Mouse (Mus musculus) forebrain, embryonic 13.5 days (tissue): ENCODE results near the gene Tnp2. TPM values are rescaled to one million over a fixed set of nuclear protein-coding genes. Genes with fewer than 3 reads are reported as not detected.
"Not testable (repeated sequence)": the region's sequence is repeated elsewhere in the genome, so short reads cannot be mapped to it uniquely, and the experiment has no call there.

Experiments
- ATAC-seq: fragments of 200-750 bp; cut with Nextera tagmentation; 2 replicates; pipeline ENCODE4 v1.8.0; 2017
- H3K27ac ChIP-seq: fragments of 300-500 bp; sonication (generic); 2 replicates; pipeline ENCODE4 v1.5.1; 2015; ENCODE audit warnings: inconsistent platforms, mild to moderate bottlenecking, moderate library complexity
- H3K27me3 ChIP-seq: fragments of 300-500 bp; sonication (generic); 2 replicates; pipeline ENCODE4 v1.6.1; 2015; ENCODE audit warnings: mild to moderate bottlenecking, inconsistent platforms
- H3K36me3 ChIP-seq: fragments of 300-500 bp; sonication (generic); 2 replicates; pipeline ENCODE4 v1.6.1; 2015; ENCODE audit warnings: mild to moderate bottlenecking, inconsistent platforms; ENCODE audit not compliant: poor library complexity, severe bottlenecking
- H3K4me1 ChIP-seq: fragments of 300-500 bp; sonication (generic); 2 replicates; pipeline ENCODE4 v1.6.1; 2015; ENCODE audit warnings: inconsistent platforms
- H3K4me2 ChIP-seq: fragments of 300-500 bp; sonication (generic); 2 replicates; pipeline ENCODE4 v1.6.1; 2015; ENCODE audit warnings: inconsistent platforms, mild to moderate bottlenecking, moderate library complexity
- H3K4me3 ChIP-seq: fragments of 300-500 bp; sonication (generic); 2 replicates; pipeline ENCODE4 v1.5.1; 2015; ENCODE audit warnings: mild to moderate bottlenecking, inconsistent platforms
- H3K9ac ChIP-seq: fragments of 300-500 bp; sonication (generic); 2 replicates; pipeline ENCODE4 v1.6.1; 2015; ENCODE audit warnings: mild to moderate bottlenecking, inconsistent platforms
- H3K9me3 ChIP-seq: fragments of 300-500 bp; sonication (generic); replicated peaks from 2 replicates; pipeline ENCODE4 v1.6.1; 2016; ENCODE audit warnings: inconsistent platforms
- WGBS: fragments of 180-500 bp; shearing (Covaris S2); methylation state at CpG from one replicate; pipeline ENCODE4 v1.1.7; 2015; 5-methylcytosine and 5-hydroxymethylcytosine counted together
- polyA plus RNA-seq: library from polyadenylated mRNA; unstranded; fragments of >200 nt; fragmentation: Nextera tagmentation; extraction: Ambion mirVana; gene quantifications from 2 replicates; pipeline ENCODE4 v1.2.1, GENCODE M21; 2015

Tnp2 gene
- polyA plus RNA-seq, 1 experiment from 2014 or later: not detected

DNA sequence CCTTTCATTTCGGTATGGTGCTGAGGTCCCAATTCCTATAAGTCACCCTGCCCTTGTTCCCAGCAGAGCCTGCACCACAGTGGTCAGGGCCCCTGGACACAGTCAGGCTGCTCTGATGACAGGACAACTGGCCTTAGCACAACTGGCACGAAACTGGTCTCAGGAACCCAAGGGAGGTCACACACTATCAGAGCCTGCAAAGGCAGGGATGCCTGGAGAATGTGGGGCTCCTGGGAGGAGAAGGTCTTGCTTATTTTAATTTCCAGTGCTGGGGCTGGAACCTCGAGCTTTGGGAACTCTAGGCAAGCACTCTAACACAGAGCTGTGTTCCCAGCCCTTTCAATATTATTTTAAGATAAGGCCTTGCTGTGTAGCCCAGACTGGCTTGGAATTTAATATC is 31.5 kb upstream of the Tnp2 start:
- no peaks in the 10 kb centered on the region for H3K4me1 ChIP-seq
- no peaks in the 10 kb centered on the region for H3K27me3 ChIP-seq
- no peak overlapping the region for H3K4me2 ChIP-seq
- no peak for ATAC-seq
- no peaks in the 10 kb centered on the region for H3K9me3 ChIP-seq
- no peaks in the 10 kb centered on the region for H3K36me3 ChIP-seq
- 81% methylated on average over 3 of the region's 3 CpGs for WGBS
- no peak overlapping the region for H3K9ac ChIP-seq
- no peak overlapping the region for H3K4me3 ChIP-seq
- H3K27ac ChIP-seq: no peak overlapping the region

GRCm38 (mm10) chr16:10818579-10819135 is 30.2 kb upstream of the Tnp2 start:
- H3K9me3 ChIP-seq: no peaks in the 10 kb centered on the region
- no peak for ATAC-seq
- no peaks in the 10 kb centered on the region for H3K27me3 ChIP-seq
- H3K4me2 ChIP-seq: no peak overlapping the region
- H3K4me1 ChIP-seq: no peaks in the 10 kb centered on the region
- 79% methylated on average over 4 of the region's 4 CpGs for WGBS
- no peak overlapping the region for H3K9ac ChIP-seq
- H3K36me3 ChIP-seq: no peaks in the 10 kb centered on the region
- no peak overlapping the region for H3K27ac ChIP-seq
- no peak overlapping the region for H3K4me3 ChIP-seq

GRCm38 (mm10) chr16:10814864-10815263 is 26.4 kb upstream of the Tnp2 start:
- no peak for ATAC-seq
- H3K9ac ChIP-seq: no peak overlapping the region
- no peaks in the 10 kb centered on the region for H3K36me3 ChIP-seq
- no peak overlapping the region for H3K4me3 ChIP-seq
- H3K27ac ChIP-seq: no peak overlapping the region
- 89% methylated on average over 4 of the region's 4 CpGs for WGBS
- H3K4me2 ChIP-seq: no peak overlapping the region
- no peaks in the 10 kb centered on the region for H3K27me3 ChIP-seq
- H3K4me1 ChIP-seq: no peaks in the 10 kb centered on the region
- H3K9me3 ChIP-seq: no peaks in the 10 kb centered on the region

DNA sequence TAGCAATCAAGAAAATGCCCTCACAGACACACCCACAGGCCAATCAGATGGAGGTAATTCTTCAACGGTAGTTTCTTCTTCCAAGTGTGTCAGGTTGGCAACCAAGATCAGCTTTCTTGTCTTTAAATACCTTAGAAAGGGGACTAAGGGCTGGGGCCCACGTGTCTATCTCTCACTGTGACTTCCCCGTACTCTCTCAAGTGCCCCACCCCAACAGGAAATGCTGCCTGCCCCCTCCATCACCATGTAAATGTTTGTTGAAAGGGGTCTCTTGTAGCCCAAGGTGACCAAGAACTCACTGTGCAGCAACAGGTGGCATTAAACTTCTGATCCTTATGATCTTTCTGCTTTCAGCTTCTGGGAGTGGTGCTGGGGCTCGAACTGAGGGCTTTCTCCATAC is 25.3 kb upstream of the Tnp2 start:
- no peak overlapping the region for H3K9ac ChIP-seq
- H3K4me3 ChIP-seq: no peak overlapping the region
- no peak overlapping the region for H3K4me2 ChIP-seq
- no peak for ATAC-seq
- H3K9me3 ChIP-seq: no peaks in the 10 kb centered on the region
- H3K4me1 ChIP-seq: no peaks in the 10 kb centered on the region
- no peaks in the 10 kb centered on the region for H3K36me3 ChIP-seq
- H3K27ac ChIP-seq: no peak overlapping the region
- 80% methylated on average over 4 of the region's 4 CpGs for WGBS
- no peaks in the 10 kb centered on the region for H3K27me3 ChIP-seq

- H3K27ac ChIP-seq: no peak within 1 kb of the TSS
- H3K36me3 ChIP-seq: no peaks in the 10 kb centered on the region
- no peak within 1 kb of the TSS for H3K4me2 ChIP-seq
- 98% methylated on average over 2 of the region's 2 CpGs for WGBS
- H3K27me3 ChIP-seq: no peaks in the 10 kb centered on the region
- H3K4me3 ChIP-seq: no peak within 1 kb of the TSS
- ATAC-seq: no peak
- no peaks in the 10 kb centered on the region for H3K9me3 ChIP-seq
- H3K4me1 ChIP-seq: no peaks in the 10 kb centered on the region
- H3K9ac ChIP-seq: no peak within 1 kb of the TSS
Observed at GRCm38 (mm10) chr16:10812865-10813371, 24.5 kb upstream of the Tnp2 start, which contains the start of gene Gm11172. Gene Gm11172 (plus strand): TSS chr16:10812915.

- no peak overlapping the region for H3K27ac ChIP-seq
- H3K4me2 ChIP-seq: no peak overlapping the region
- no peaks in the 10 kb centered on the region for H3K27me3 ChIP-seq
- no peak for ATAC-seq
- H3K9me3 ChIP-seq: no peaks in the 10 kb centered on the region
- H3K4me1 ChIP-seq: no peaks in the 10 kb centered on the region; the same call in 1 of the 2 replicates
- no peak overlapping the region for H3K9ac ChIP-seq
- no peaks in the 10 kb centered on the region for H3K36me3 ChIP-seq
- no peak overlapping the region for H3K4me3 ChIP-seq
- WGBS: 100% methylated on average over 1 of the region's 1 CpGs
Observed at GRCm38 (mm10) chr16:10810376-10810775, 21.9 kb upstream of the Tnp2 start.

DNA sequence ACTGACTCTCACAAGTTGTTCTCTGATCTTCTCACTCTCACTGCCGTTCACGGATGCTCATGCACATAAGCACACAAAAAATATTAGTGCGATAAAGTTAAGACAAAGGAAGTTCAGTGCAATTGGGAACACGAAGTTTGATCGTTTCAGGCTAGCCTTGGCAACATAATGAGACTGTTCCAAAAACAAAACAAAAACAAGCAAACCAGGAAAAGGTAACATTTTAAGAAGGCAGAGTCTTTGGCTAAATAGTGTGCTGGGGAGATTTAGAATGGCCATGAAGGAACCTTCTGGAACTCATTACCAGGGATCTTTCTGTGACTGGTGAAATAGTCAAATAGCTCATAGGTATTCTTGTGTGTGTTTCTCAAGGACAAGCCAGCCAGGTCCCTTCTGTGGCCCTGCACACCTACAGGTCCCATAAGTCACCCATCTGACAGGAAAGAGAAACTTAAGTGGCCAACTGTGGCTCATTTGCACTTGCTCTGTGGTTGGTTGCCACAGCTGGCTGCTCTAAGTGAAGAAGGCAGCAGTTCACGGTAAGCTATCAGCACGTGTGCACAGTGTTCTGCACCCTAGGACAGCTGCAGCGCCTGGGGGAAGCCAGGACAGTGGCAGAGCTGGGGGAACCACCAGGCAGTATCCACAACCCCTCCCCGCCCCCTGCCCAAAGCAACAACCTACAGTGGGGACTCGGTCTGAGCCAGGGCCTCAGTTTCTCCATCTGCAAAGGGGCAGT is 17.5 kb upstream of the Tnp2 start, which contains the start of gene Prm1:
TSS of gene Prm1 (minus strand) at position 51 of the 739 bp plus-strand sequence.
- WGBS: 84% methylated on average over 10 of the region's 10 CpGs

DNA sequence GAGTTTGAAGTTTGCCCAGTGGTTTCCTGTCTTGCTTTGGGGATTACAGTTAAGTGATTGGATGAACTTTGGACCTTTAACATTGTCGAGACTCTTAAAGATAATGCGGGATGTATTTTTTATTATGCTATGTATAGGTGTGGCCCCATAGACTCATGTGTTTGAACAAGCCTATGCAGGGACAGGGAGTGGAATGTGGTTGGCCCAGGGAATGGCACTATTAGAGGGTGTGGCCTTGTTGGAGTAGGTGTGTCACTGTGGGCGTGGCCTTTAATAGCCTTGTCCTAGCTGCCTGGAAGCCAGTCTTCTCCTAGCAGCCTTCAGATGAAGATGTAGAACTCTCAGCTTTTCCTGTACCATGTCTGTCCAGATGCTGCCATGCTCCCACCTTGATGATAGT is 14.0 kb upstream of the Tnp2 start:
- ATAC-seq, H3K27me3 ChIP-seq: not testable (repeated sequence)
- 83% methylated on average over 3 of the region's 3 CpGs for WGBS

More for the DNA sequence above, 17.5 kb upstream of the Tnp2 start, which contains the start of gene Prm1:
- no peaks in the 10 kb centered on the region for H3K27me3 ChIP-seq
- H3K27ac ChIP-seq: no peak within 1 kb of the TSS
- ATAC-seq: no peak
- H3K4me3 ChIP-seq: no peak within 1 kb of the TSS
- H3K9me3 ChIP-seq: no peaks in the 10 kb centered on the region
- no peak within 1 kb of the TSS for H3K4me2 ChIP-seq
- H3K9ac ChIP-seq: no peak within 1 kb of the TSS
- H3K36me3 ChIP-seq: no peaks in the 10 kb centered on the region
- no peaks in the 10 kb centered on the region; the same call in 1 of the 2 replicates for H3K4me1 ChIP-seq

GRCm38 (mm10) chr16:10796034-10796433 is 7.6 kb upstream of the Tnp2 start, which contains the start of gene Prm2:
Gene Prm2 (minus strand): TSS chr16:10796134.
- Histone ChIP-seq H3K4me2 (no peak within 1 kb of the TSS), H3K4me1 (no peaks in the 10 kb centered on the region), H3K9me3 (no peaks in the 10 kb centered on the region), H3K4me3 (no peak within 1 kb of the TSS), H3K9ac (no peak within 1 kb of the TSS), H3K27me3 (peaks cover 15% of the 10 kb centered on the region), H3K36me3 (no peaks in the 10 kb centered on the region), H3K27ac (no peak within 1 kb of the TSS)
- ATAC-seq: no peak
- WGBS: 80% methylated on average over 6 of the region's 6 CpGs

More for the DNA sequence above, 14.0 kb upstream of the Tnp2 start:
- not testable (repeated sequence) for H3K4me1 ChIP-seq, H3K9ac ChIP-seq, H3K4me3 ChIP-seq, H3K9me3 ChIP-seq, H3K27ac ChIP-seq, H3K4me2 ChIP-seq, H3K36me3 ChIP-seq

GRCm38 (mm10) chr16:10790702-10791101 is 2.2 kb upstream of the Tnp2 start, which contains the start of gene Prm3:
Gene Prm3 (minus strand): TSS chr16:10790914.
- no peak within 1 kb of the TSS for H3K9ac ChIP-seq
- H3K9me3 ChIP-seq: no peaks in the 10 kb centered on the region
- H3K36me3 ChIP-seq: no peaks in the 10 kb centered on the region
- WGBS: 72% methylated on average over 9 of the region's 9 CpGs
- no peak within 1 kb of the TSS for H3K4me3 ChIP-seq
- H3K4me1 ChIP-seq: 0 out of 2 replicates have a peak, but pooled peaks cover 5% of the 10 kb centered on the region
- no peaks in the 10 kb centered on the region for H3K27me3 ChIP-seq
- H3K4me2 ChIP-seq: no peak within 1 kb of the TSS
- no peak within 1 kb of the TSS for H3K27ac ChIP-seq
- ATAC-seq: no peak

- Histone ChIP-seq H3K36me3 (no peaks in the 10 kb centered on the region), H3K27ac (no peak overlapping the region), H3K9me3 (no peaks in the 10 kb centered on the region), H3K4me1 (peaks cover 15% of the 10 kb centered on the region), H3K4me2 (no peak overlapping the region), H3K4me3 (no peak overlapping the region), H3K9ac (no peak overlapping the region), H3K27me3 (peaks cover 10% of the 10 kb centered on the region)
- ATAC-seq: no peak
- 34% methylated on average over 4 of the region's 4 CpGs for WGBS
Observed at GRCm38 (mm10) chr16:10788866-10789265, 406 bp upstream of the Tnp2 start.

GRCm38 (mm10) chr16:10787548-10788058 is 857 bp downstream of the Tnp2 start:
- WGBS: 85% methylated on average over 7 of the region's 7 CpGs
- ATAC-seq: no peak

More at GRCm38 (mm10) chr16:10787548-10788058, 857 bp downstream of the Tnp2 start:
- peaks cover 22% of the 10 kb centered on the region for H3K27me3 ChIP-seq
- H3K9ac ChIP-seq: no peak overlapping the region
- H3K9me3 ChIP-seq: no peaks in the 10 kb centered on the region
- no peaks in the 10 kb centered on the region for H3K36me3 ChIP-seq
- H3K27ac ChIP-seq: no peak overlapping the region
- peaks cover 23% of the 10 kb centered on the region for H3K4me1 ChIP-seq
- no peak overlapping the region for H3K4me3 ChIP-seq
- no peak overlapping the region for H3K4me2 ChIP-seq
